Mouse (Mus musculus) T-helper 17 cell (primary cell): ENCODE results near the gene Map4k4.

Experiments used
- in situ Hi-C, 2 experiments: fragments of 300-600 bp; cut with MboI, MseI; formaldehyde crosslinking; loops; 1 replicate in 1 of 2; 2 replicates in 1 of 2; pipeline ENCODE4 v1.15.1; 2025; ENCODE audit warnings: high pct_unique_total_duplicates in 2 of 2

Gene Map4k4

GRCm38 (mm10) chr1:39984331-39984730, 83.6 kb downstream of the Map4k4 start:
- in situ Hi-C loops: no loop called here

- in situ Hi-C loops: no loop called here
These were observed 86.1 kb downstream of the Map4k4 start for GRCm38 (mm10) chr1:39986820-39987219.

- in situ Hi-C loops: no loop called here
These were observed 88.1 kb downstream of the Map4k4 start for GRCm38 (mm10) chr1:39988841-39989240.

- in situ Hi-C loops: loop anchor here in 1 of 2 experiments (5.0 kb wide), 1 partner anchor 308 kb away; no protein-coding TSS in a partner anchor
These were observed 89.3 kb downstream of the Map4k4 start for GRCm38 (mm10) chr1:39990041-39990440.

DNA sequence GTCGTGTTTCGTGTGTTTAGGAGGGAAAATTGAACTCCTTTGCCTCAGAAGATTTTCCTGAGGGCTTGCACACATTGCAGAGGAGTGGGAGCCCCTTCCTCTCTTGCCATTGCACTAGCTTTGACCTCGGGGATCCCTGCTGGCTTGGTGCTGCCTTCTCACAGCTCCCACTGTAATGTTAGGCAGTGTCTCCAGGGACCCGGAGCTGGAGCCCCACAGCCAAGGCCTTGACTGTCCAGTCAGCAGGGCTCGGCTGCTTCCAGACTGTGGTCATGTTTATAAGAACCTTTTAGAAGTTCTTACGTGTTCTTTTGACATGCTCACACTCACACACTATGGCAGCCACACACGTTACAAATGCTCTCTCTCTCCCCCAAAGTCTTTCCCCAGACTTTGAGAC, 93.2 kb downstream of the Map4k4 start:
- in situ Hi-C loops: loop anchor here in 1 of 2 experiments (5.0 kb wide), 1 partner anchor 312 kb away; no protein-coding TSS in a partner anchor

GRCm38 (mm10) chr1:39995593-39995992, 94.9 kb downstream of the Map4k4 start:
- in situ Hi-C loops: no loop called here

- in situ Hi-C loops: no loop called here
These were observed 99.8 kb downstream of the Map4k4 start for GRCm38 (mm10) chr1:40000476-40000875.

GRCm38 (mm10) chr1:40000899-40001298, 100.2 kb downstream of the Map4k4 start:
- in situ Hi-C loops: no loop called here

- in situ Hi-C loops: no loop called here
These were observed 101.5 kb downstream of the Map4k4 start for GRCm38 (mm10) chr1:40002129-40002727.

DNA sequence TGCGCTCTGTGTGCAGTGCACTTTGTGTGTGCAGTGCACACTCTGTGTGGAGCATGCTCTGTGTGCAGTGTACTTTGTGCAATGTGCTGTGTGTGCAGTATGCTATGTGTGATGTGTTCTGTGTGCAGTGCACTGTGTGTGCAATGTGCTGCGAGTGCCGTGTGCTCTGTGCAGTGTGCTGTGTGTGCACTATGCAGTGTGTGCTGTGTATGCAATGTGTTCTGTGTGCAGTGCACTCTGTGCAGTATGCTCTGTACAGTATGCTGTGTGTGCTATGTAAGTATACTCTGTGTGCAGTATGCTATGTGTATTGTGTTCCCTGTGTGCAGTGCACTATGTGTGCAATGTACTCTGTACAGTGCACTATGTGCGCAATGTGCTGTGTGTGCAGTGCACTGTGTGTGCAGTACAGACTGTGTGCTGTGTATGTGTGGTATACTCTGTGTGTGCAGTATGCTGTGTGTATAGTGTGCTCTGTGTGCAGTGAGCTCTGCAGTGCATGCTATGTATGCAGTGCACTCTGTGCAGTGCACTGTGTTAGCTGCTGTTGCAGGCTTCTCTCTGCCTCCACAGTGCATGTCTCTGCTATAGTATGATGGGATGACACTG, 105.4 kb downstream of the Map4k4 start:
- in situ Hi-C loops: no loop called here

GRCm38 (mm10) chr1:40007962-40008471, 107.3 kb downstream of the Map4k4 start:
- in situ Hi-C loops: no loop called here

DNA sequence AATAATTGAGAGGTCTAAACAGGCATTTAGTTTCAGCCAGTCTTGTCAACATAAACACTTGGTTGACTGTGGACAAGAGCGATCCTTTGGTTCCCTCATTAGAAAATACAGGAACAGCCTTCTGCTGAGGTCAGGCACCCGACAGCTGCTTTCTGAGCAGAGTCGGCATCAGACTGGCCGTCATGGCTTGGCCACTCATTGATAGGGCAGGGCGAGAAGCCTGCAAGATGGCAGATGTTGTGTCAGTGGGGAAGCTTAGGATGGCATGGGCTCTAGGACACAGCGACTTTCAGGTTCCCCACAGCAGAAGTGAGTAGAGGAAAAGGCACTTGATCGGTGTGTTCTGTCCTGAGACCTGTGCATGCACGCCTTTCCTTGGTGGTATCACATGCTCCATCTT, 112.0 kb downstream of the Map4k4 start:
- in situ Hi-C loops: loop anchor here (5.0 to 10.0 kb wide), 2 partner anchors 80 to 522 kb away; no protein-coding TSS in a partner anchor

GRCm38 (mm10) chr1:40015066-40015678, 114.5 kb downstream of the Map4k4 start:
- in situ Hi-C loops: loop anchor here in 1 of 2 experiments (10.0 kb wide), 1 partner anchor 520 kb away; no protein-coding TSS in a partner anchor

- in situ Hi-C loops: no loop called here
These were observed 120.9 kb downstream of the Map4k4 start for GRCm38 (mm10) chr1:40021617-40022016.

GRCm38 (mm10) chr1:40022472-40023135, 121.9 kb downstream of the Map4k4 start:
- in situ Hi-C loops: no loop called here

DNA sequence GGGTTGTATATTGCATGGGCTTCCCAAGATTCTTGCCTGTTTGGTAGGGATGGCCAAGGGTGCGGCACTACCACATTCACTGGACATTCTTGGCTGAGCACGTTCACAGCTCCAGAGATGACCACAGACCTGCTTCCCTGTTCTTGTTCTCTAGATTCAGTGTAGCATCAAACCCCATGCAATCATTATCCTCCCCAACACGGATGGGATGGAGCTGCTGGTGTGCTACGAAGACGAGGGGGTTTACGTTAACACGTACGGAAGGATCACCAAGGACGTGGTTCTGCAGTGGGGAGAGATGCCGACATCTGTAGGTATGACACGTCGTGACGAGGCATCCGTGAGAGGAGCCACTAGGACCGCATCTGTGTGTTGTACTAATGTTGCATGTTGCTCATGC, 122.5 kb downstream of the Map4k4 start:
- in situ Hi-C loops: no loop called here

DNA sequence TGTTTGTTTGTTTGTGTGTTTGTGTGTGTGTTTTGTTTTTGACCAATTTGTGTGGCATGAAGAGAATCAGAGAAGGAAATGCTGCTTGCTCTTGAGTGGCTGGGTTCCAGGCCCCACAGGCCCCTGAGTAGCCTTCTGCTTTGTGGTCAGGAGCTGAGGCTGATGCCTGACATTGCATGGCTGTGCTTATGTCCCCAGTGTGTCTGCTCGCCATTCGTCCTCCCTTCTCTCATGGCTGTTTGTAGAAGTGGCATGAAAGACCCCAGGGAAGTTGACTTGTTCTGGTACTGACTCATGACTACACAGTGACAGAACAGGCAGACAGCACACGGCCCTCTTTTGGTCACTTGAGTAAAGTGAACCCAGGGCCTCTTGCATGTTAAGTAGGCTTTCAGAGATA, 123.0 kb downstream of the Map4k4 start:
- in situ Hi-C loops: no loop called here

DNA sequence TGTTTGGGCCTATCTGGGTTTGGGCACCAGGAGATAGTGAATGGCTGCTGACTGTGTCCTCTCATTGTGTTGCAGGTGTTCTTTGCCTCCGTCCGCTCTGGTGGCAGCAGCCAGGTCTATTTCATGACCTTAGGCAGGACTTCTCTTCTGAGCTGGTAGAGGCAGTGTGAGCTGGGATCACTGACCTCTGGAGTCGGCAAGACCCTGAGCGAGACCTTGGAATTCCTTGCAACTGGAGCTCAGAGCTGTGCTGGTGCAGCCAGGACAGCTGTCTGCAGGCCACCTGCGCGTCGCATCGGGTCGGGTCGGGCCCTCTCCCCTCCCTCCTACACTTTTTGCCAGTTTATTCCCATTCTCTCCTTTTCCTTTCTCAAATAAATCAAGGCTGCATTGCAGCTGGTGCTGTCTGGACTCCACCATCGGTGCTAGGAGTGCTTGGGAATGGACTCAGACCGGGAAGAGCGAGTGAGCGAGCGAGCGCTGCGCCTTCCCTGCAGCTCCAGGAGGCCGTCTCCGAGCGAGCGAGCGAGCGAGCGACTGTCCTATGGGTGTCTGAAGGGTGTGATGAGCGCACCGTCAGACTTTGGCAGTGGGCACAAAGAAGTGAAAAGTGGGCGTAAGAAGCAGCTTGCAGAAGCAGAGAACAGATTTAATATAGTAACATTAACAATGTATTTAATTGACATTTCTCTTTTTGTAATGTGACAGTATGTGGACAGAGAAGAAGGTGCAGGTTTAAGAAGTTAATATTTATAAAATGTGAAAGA, 124.0 kb downstream of the Map4k4 start:
- in situ Hi-C loops: no loop called here

DNA sequence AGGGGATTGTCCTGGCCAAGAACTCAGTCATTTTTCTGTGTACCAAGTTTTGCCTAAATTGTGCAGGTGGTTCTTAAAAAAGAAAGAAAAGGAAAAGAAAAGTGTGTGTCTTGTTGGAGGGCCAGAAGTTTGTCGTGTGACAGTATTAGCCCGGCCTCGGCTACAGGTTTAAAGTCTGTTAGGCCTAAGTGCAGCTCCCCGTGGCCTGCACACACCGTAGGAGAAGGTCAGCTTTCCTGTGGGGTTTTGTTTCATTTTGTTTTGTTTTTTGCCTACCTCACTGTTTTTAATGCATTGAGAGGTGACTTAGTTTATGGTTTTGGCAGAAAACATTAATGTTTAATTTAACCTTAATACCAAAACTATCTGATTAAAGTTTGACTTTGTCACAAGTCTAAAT, 124.7 kb downstream of the Map4k4 start:
- in situ Hi-C loops: no loop called here

DNA sequence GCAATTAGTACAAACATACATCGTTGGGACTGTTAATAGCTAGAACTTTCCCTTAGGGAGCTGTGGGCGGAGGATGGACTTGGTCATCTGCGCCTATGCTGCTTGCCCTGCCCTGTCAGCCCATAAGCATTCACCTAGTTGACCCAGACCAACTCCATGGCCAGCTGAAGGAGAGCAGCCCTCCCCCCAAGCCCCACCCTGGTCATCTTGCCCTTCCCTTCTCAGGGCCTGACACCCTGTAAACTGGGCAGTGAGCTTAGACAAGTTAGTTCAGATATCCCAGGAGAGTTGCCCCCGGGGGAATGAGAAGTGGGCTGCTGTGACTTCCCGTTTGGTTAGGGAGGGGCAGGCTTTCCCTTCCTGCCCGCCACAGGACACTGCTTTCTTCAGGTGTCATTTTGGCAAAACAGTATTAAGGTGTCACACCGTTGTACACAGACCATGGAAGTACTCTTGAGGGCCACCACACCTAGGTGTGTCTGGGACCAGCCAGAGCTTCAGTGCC, 126.5 kb downstream of the Map4k4 start:
- in situ Hi-C loops: no loop called here
